Mouse (Mus musculus) MN1 (cell line): ENCODE data around the gene Armc9.

ENCODE experiments used
- DNase-seq: peaks from one replicate; pipeline ENCODE4 v3.0.0-alpha.2; 2016; ENCODE audit warnings: low spot score

The Armc9 gene

DNA sequence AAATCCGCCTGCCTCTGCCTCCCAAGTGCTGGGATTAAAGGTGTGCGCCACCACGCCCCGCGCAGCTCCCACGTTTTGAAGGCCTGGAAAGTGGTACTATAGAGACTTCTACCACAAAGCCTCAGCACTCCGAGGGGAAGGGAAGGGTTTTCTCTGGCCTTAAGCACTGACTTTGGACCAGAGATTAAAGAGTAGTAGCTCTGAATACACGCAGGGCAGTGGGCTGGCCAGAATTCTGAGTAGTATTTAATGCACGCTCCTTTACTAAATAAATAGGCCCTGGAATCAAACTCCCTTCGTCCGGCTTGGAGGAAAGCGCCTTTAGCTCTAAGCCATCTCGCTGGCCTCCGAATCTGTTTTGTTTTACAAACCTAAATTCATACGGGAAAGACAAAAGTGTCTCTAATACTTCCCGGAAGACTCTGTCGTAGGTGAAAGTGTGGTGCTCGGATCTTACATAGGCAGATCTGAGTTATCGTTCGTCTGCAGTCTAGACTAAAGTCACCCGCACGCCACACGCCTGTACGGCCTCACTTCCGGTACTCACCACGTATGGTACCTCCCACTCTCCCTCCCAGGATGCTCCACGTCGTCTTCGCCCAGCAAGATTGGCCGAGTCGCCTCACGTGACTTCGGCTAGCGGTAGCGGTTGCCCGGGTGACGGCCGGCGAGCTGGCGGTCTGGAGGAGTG, at the start of gene Armc9:
Gene Armc9 (plus strand): TSS at position 648 of the 691 bp plus-strand sequence.
- peak; percentile 96 for DNase-seq

DNA sequence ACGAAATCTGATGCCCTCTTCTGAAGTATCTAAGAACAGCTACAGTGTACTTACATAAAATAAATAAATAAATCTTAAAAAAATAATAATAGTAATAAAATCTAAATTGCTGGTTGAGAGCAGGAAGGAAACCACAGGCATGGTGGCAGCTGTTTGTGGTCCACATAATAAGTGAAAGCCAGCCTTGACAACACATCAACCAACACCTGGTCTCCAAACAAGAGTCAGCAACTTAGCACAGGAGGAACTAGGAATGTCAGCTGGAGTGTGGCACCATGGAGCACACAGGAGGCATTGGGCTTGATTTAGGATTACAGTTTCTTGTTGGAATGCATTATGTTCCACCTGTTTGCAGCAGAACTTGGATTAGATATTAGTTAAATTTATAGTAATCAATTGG, 49.5 kb upstream of the Armc9 start:
- no peak for DNase-seq

DNA sequence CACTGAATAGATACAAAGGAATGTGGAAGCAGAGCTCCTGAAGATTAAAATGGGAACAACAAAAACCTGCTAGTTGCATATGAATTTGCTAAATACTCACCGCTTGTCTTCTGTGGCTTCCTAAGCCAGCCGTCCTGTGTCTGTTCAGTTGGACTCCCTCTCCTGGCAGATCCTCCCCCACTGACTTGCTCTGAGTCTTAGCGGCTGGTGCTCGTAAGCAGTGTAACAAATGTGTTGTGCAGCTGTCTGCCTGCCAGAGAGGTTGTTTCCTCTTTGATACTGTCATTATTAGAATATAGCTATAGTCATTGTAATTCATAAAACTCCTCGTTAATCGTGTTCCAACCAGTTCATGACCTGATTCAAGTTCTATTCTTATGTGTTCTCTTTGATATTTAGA, 42.8 kb upstream of the Armc9 start, which contains the start of gene Htr2b:
Gene Htr2b (minus strand): TSS at position 192 of the 400 bp plus-strand sequence.
- DNase-seq = no peak

DNA sequence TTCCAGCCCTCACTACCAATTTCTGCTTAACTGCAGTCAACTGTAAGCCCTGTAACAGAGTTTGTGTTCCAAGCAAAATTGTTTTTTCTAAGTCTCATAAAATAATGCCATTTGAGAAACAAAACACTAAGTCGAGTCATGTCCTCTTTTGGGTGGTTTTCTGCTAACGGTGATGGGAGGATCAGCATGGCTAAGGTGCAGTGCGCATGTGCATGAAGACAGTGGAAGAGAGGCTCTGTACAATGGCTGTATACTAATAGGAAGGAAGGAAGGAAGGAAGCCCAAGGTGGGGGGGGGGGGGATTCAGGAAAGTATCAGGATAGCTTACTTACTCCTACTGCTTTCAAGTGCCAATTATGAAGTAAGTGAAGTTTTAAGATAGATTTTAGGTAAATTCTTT, 40.4 kb upstream of the Armc9 start:
- no peak for DNase-seq

DNA sequence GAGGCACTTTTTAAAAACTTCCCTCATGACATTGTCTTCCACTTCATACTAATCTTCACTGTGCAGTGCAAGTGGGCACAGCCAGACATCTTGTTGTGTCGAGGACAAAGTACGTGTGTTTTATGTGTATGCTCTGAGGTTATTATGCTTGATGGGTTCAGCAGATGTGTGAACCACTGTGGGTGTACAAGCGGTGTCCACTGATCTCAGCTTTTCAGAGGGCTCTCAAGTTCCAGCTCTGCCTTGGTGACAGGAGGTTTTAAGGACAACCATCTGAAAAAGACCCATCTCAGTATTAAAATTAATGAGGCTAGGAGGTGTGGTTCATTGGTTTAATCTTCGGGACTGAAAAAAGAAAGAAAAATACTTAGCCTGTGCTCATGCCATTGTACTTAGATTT, 35.0 kb upstream of the Armc9 start:
- no peak for DNase-seq

DNA sequence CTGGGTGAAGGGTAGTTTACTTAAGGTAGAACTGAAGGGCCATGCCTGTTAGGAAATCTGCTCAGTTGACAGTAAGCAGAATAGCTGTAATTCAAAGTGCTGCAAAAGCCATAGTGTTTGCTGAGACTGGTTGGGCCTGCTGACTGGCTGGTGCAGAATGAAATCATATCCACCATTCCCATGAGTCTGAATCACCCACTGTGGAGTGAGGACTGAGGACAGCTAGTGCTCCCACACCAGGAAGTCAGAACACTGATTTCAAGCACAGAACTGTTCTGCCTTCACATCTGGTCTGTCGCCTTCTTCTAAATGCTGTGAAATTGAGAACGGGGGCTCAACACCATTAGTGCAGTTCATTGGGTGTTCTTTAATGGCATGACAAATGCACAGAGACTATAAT, 28.5 kb upstream of the Armc9 start:
- DNase-seq = peak; percentile 30

DNA sequence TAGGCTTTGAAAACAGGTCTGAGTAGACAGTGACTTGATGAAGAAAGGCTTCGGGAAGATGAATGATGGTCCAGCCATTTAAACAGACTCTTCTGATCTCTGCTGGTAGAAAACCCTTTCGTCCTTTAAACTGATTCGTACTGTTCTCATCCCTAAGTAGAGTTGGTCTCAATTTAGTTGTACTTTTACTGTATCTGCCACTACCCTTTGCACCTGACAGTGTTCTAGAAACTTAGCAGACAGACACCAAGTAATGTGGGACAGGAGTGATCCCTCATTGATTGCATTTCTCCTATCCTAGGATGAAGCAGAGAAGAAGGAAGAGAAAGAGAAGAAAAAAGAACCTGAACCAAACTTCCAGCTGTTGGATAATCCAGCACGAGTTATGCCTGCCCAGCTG, 21.2 kb upstream of the Armc9 start, which contains the start of gene Gm21972:
Gene Gm21972 (plus strand): TSS at position 301 of the 400 bp plus-strand sequence.
- no peak for DNase-seq

DNA sequence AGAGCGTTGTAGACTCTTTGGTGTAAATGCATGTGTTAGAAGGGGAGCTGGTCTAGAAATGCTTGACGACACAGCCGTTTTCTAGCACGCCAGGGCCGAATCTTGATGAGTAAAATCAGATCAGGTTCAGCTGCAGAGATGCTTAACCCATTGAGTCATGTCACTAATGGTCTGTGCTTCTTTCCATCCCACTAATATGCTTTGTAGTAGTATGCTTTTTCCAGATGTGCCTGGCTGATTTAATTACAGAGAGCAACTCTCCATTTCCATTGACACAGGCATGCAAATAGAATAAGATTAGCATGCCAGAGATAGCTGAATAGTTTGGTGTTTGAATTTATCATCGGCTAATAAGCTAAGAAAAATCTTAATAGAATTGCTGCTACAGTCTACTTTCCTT, 19.3 kb upstream of the Armc9 start:
- peak; percentile 76 for DNase-seq

DNA sequence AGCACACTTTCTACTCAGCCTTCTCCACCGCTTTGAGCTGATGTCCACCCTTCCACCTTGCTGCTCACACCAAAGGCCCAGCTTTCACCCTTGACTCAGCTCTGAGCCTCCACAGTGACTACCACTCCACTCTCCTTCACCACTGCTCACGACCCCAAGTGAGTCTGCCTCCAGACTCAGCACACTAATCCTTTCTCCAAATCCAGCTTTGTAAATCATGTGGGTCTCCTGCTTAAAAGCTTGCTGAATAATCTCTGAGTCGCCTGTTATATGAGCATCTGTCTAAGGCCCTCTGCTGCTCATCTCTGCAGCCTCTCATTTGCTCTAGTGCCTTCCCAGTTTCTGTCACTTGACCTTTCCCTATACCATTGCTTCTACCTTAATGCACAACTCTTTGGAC, 13.5 kb upstream of the Armc9 start:
- DNase-seq = no peak

DNA sequence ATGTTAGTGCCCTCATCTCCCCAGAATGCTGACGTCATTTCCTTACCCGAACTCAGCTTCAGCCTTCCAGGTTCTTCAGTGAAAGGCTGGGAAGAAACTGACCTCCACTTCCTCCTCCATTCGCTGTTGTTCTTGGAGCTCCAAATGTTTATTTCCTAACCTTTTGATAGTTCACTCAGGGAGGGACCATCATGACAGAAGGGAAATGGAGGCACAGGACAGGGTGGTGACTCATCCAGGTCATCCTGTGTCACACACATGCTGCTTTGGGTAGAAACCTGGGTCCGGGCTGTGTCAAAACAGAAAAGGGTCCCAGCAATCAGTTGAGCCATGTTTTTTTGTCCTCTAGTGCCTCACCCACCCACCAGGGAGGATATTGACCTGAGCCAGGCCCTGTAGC, 11.4 kb upstream of the Armc9 start:
- no peak for DNase-seq

DNA sequence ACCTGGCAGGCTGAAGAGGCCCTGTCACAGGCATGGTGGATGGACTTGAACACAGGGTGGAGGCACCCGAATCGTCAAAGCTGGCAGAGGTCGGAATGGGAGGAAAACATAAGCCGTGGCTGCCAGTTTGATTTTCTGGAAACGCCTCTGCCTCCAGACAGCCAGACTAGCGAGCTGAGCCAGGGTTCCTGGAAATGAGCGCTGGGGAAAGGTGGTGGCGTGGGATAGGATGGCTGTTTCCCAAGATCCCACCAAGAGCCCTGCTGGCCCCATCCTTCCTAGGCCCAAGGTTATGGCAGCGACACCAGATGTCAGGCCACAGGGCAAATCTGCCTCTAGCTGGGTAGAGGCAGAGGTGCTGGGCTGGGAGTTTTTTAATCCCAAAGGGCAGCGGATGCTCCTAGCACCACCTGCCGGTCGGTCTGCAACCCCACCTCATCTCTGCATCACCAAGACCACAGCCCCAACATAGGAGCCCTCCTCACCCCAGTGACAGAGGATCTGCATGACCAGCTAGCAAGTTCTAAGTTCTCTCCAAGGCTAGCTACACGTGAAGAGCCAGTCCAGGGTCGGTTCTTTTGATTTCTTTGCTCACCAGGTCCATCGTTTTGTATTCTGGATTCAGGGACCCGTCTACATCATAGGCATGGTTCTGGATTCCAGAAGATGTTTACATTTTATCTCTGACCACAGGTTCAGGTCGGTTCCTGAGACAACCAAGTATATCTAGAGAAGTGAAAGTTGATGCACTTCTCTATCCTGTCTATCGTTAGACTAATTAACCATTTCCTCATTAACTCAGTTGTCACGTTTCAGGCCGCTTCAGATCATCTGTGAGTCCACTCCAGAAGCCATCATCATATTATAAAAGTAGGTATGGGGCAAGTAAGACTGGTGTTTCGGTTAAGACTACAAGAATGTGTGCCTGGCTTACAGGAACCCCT, 10.3 kb upstream of the Armc9 start:
- no peak for DNase-seq

DNA sequence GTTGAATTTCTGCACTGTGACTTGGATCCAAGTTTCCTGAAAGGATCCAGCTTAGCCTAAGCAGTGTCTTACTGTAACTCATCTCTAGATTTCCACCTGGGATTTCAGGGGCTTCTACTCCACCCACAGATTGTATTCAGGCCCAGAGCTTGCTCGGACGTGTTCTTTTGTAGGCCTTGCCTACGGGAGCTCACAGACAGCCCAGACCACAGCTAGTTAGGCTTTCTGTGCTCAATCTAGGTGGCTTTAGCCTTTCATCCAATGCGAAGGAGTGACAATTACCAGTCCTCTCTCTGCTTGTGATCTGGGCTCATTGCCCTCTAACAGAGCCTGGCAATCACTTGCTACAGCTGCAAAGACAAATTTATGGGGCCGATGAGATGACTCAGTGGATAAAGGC, 8.3 kb upstream of the Armc9 start:
- DNase-seq = peak; percentile 66

DNA sequence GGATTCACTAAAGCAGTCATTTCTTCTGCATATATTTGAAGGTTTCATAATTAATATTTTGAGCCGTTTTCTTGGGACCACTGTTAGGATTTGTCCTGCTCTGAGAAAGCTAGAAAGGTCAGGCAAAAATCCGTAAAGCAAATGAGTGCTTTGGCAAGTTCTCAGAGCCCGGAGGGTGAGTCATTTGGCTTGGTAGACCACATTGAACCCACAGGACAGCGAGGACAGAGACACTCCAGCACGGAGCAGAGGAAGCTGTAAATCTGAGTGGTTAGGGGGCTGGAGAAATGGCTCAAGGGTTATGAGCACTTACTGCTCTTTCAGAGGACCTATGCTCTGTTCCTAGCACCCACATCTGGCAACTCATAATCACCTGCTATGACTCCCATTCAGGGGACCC, 7.0 kb upstream of the Armc9 start:
- DNase-seq = peak; percentile 46

DNA sequence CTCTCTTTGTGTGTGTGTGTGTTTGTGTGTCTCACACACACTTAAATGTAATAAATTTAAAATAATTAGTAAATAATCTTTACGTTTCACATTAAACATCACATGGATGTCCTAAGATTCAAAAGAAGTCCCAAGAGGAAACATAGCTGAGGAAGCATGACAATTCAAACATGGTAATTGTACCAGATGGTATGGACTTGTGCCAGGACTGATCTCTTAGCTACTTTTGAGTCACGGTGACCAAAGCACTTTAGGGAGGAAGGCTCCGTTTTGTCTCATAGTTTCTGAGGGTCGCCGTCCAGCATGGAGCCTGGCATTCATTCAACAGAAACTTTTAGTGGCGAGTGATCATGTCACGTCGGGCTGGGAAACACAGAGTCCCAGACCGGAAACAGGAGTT, 6.4 kb upstream of the Armc9 start:
- DNase-seq = peak; percentile 74

DNA sequence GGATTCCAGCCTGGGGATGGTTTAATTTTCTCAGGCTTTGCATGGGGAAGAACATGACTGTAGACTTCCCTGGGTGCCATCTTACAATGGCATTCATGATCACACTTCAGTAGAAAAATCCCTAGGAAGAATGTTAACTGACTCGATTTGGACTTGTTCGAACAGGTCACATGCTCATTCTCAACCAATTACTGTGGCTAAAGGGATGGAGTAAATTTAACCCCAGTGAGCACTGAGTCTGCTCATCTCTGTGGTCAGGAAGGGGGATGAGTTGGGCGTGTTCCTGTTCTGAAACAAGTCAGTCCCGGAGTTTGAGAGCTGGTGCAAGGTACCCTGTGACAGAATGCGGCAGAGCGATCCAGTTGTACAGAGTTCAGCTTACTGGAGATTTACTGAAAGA, 3.7 kb upstream of the Armc9 start:
- DNase-seq = no peak

DNA sequence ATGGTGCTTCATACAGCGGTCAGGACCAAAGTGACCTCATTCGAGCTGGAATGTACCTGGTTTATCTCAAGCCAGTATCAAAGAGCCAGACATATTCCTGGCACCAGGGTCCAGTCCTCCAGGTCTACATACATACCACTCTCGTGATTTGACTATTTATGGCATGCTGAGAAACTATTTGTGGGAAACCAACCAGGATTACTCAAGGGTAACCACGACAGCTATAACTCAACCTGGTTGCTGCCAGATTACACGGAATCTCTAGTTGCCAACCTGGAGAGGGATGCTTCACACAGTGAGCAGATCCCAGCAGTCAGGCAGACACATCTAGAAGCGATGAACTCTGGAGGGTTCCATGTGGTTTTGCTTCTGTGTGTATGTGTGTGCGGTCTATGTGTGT, 3.2 kb upstream of the Armc9 start:
- DNase-seq = no peak

DNA sequence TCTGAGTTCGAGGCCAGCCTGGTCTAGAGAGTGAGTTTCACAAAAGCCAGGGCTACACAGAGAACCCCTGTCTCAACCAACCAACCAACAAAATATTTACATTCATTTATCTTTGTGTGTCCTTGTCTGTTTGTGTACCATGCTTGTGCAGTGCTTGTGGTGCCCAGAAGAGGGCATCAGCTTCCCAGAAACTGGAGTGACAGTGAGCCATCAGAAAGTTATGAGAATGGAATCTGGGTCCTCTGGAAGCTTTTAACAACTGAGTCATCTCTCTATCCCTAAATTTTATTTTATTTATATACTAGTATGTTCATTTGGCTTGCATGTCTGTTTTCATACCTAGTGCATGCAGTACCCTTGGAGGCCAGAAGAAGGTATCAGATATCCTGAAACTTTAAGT, 2.0 kb upstream of the Armc9 start:
- no peak for DNase-seq

DNA sequence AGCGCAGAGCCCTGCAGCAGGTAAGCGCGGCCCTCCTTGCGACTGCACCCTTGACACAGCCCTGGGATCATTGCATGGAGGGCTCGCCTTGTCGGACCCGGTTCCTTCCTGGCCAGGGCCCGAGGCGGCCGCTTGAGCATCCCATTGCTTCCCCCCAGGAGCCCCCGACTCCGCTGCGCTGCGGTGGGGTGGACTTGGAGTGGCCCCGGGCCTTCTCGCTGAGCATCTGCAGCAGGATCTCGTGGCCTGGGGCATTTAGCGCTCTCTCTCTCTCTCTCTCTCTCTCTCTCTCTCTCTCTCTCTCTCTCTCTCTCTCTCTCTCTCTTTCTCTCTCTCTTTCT, 214 bp downstream of the Armc9 start:
- no peak for DNase-seq

DNA sequence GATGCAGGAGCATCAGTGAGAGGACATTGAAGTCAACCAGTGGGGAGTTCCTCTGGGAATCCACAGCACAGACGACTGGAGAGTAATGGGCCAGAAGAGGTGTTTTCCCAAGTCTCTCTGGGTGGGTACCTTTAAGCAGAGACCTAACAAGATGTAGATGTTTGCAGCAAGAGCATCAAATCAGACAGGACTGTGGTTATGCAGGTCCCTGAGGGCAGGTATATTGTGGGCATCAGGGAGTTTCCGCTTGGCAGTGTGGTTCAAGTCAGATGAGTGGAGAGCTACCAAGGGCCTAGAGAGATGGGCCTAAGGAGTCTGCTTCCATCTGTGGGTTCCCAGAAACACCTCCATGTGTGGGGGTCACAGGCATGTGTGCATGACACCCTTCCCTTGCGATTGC, 1.5 kb downstream of the Armc9 start:
- no peak for DNase-seq

DNA sequence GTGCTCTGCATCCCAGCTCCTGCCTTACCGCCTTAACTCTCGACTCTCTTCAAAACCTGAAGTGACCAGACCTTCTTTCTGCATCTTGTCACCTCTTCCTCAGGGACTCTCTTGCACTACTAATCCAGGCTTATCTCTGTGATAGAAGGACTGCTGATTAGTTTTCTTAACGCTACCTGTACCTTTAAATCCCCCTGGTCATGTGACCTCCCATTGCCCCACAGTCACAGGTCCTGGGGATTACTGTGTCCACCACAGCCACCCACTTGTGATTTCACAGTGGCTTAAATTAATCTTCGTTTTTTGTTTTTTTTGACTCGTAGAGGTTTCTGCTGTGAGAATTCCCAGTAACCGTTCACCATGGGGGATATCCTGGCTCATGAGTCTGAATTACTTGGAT, 2.0 kb downstream of the Armc9 start:
- no peak for DNase-seq

DNA sequence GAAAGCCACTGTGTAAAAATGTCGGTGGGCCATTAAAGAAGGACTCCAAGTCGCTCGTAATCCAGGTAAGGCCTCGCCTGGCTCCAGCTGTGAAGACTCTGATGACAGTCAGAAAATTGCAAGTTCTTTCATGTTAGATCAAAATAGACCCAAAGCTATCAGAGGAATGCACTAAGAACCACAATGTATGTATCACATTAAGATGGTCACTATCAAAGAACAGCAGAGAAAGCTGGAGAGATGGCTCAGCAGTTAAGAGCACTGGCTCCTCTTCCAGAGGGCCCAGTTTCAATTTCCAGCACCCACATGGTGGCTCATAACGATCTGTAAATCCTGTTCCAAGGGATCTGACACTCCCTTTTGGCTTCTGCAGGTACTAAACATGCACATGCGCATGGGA, 5.5 kb downstream of the Armc9 start:
- no peak for DNase-seq

DNA sequence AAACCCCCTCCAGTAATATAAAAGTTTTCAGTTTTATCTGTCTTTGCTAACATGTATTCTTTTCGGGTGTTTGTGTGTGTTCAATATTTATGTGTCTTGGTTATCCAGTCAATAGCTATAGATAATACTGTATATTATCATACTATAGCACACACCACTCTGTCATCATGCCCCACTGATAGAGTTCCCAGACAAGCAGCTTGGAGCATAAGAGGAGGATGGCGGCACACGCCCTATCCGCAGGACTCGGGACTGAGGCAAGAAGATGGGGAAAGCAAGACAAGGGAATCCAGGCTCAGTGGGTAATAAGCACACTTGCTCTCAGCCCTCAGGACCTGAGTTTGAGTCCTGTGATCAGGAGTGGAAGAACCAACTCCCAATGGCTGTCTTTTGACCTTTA, 5.9 kb downstream of the Armc9 start:
- no peak for DNase-seq

DNA sequence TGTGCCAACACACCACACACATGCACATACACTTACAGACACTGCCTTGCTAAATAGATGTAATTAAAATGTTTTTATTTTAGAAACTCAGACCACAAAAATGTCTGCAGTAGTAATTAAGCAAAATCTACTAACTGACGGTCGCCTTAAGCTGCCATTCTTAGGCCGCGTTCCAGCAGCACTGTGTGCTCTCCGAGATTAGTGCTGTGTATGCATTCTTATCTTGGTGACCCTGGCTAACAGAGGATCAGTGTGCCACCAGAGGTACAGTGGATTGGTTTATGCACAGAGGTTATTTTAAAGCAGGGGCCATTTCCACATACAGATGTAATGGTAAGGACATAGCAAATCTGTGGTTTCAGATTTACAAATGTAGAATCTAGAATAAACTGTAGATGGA, 6.5 kb downstream of the Armc9 start:
- no peak for DNase-seq

DNA sequence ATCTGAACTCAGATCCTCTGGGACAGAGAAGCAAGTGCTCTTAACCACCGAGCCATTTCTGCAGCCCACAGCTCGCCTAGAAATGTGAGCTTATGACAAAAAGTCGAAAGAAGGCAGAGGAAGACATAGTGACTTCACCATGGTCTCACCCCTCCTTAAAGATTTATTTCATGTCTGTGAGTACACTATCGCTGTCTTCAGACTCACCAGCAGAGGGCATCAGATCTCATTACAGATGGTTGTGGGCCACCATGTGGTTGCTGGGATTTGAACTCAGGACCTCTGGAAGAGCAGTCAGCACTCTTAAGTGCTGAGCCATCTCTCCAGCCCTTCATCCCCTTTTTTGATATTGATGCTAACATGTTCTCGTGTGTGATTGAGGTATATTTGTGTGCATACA, 20.0 kb downstream of the Armc9 start:
- DNase-seq = no peak
